Mouse (Mus musculus): ENCODE data around the gene Tunar.

The Tunar gene

DNA sequence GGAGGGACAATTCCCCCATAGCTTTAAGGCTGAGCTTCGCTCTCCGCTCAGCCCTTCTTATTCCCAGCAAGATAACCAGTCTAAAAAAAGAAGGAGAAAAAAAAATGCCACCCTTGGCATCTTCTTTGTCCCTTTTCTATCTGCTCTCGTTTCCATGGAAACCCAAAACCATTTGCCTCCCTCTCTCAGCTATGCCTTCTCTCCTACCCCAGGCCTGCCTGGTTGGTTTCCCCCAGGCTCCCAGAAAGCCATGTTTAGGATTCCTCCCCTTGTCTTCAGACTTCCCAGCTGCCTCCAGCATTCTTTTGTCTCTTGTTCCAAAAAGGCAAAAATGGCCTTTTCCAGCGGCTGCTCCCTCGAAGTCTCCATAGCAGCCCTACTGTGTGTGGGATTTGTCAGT lies 70.1 kb downstream of the Tunar start:
- no peak for DNase-seq

DNA sequence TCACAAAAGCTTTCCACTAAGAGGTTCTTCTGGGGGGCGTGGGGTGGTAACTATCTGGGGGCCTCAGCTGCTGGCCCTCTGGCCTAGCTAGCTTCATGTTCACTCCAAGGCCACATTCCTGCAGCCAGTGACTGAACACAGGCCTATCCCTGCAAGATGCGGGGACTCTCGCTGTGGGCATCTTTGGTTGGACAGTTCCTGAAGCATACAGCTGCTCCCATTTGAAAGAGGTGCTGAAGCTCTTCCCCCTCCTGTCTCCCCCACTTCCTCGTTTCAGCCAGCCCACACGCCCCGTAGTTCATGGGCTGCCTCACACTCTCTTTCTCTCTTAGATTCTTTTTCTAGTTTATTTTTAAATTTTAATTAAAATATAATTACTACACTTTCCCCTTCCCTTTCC lies 72.3 kb downstream of the Tunar start:
- DNase-seq: no peak

DNA sequence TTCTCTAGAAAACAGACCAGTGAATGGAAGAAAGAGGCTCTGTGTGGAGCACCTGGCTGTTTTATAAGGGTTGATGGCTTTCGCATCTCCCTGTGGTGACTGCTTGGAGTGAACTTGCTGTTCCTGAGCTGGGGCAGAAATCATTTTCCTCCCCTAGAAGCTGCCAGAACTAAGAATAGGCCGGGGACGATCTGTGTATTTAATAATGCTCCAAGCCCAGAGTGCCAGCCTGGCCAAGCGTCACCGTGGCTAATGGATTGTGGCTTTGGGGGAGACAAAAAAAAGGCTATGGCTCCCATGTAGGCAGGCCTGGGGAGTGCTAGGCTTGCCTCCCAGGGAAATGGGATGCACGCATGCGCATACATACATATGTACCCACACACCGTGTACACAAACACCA lies 80.2 kb downstream of the Tunar start:
- DNase-seq: no peak

DNA sequence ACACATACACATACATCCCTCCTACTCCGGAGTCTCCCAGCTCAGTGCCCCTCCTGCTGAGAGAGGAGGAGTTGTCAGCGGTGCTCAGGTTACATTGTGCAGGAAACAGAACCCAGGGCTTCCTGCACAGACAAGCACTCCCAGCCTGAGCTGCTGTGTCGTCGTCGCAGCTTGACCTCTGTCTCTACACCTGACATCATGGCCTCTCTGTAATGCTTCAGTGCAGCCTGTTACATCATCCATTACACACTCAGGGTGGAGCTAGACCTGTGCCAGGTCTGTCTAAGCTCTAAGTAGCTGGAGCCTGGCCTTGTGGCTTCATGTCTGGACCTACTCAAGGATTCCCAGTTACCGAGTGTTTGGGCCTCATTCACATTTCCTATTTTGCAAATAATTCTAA lies 86.8 kb downstream of the Tunar start:
- DNase-seq: no peak

DNA sequence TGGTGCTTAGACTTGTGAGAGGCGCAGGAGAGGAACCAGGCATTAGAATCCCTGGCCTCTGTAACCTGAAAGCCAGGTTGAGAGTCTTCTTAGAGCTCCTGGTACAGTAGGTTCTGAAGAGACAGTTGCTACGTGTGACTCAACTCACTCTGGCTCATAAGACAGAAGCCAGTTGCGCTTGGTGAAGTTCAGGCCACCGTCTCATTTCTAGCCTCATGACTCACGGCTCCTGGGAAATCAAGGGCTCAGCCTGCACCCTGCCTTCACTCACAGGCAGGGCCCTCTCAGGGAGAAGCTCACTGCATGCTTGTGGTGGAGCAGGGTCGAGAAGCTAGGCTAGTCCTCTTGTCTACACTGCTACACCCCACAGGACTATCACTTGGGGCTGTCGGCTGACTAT lies 92.9 kb downstream of the Tunar start:
- DNase-seq: no peak

DNA sequence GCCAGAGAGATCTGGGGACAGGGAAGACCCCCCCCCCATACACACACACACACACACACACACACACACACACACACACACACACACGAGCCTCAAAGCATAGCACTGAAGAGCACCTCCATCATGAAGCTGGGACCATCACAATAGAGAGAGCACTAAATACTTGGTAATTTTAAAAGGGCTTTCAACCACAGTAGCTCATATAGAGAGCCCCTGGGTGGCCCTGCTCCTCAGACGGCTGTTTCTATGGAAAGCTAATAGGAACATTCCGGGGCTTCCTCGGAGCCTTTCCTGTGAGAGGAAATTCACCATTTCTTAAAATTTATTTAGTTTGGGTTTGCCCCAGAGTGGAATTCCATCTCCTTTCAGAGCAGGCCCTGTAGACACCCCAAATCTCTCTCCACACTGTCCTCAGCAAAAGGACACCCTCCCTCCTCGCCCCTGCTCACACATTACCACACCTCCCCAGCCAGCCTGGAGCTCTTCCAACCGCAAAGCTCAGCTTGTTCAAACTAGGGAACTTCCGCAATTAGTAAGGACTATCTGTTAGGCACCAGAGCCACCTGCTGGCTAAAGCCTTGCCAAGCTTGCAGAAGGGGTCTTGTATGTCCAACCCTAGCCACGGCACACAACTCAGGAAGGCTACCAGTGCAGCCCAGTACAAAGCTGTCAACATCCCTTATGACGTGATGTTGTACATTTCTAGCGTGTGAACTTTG lies 93.5 kb downstream of the Tunar start:
- DNase-seq: peak; percentile 73 to 78

DNA sequence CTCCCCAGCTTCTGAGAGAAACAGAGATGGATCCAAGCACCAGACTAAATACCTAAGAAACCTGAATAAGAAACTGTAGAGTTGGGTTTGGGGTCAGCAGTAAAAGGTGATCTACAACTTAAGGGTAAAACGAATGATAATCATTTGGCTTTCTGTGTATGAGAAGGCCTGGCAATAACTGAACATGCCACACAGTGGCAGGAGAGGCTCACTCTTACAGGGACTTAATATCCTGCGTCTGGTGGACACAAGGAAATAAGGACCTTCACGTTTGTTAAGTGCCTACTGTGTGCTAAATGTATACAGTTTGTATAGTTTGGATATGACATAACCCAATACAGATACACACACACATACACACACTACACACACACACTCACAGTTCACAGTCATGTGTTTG lies 98.2 kb downstream of the Tunar start:
- no peak for DNase-seq

DNA sequence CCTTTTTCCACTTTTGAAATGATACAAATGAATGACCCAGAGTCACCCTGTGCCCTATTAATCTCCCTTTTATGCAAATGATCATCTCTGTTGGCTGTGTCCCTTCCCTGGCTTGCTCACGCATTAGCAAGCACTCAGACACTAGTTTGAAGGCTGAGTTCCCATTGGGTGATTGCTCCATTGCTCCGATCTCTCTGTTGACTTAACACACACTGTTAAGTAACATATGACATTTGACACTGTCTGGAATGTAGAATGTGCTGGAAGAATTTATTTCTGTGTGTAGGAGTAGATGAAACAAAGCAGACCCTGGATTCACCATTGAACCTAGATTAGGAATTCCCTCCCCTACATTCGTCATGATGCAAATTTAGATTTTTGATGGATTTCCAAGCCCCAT lies 99.1 kb downstream of the Tunar start:
- DNase-seq: no peak

Data from cerebellum, adult 18-20 months (tissue).